Mouse (Mus musculus) embryo, embryonic 9.5 days (tissue): Measurements from ENCODE around the gene Nav1.
A peak's percentile ranks its signal among the peaks of the same experiment; 100 is the strongest.

ENCODE experiments used
- DNase-seq: peaks from one replicate; pipeline ENCODE4 v3.0.0-alpha.2; 2017; ENCODE audit errors: extremely low spot score

Nav1 gene

DNA sequence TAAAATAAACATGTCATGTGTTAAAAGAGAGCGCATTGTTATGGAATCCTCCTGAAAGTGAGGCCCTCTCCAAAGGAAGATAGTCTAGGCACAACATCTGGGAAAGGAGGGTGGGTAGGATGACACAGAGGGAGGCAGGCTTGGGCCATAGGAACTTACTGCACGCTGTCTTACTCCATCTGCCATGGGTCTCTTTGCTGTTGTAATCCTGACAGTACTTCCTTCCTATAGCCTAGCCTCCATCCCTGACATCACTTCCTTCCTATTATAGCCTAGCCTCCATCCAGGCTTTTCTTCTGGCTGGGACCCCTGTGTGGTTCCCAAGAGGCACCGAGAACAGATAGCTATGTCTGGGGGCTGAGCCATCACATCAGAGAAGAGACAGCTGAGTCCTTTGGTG is 10.2 kb upstream of the Nav1 start:
- no peak for DNase-seq

DNA sequence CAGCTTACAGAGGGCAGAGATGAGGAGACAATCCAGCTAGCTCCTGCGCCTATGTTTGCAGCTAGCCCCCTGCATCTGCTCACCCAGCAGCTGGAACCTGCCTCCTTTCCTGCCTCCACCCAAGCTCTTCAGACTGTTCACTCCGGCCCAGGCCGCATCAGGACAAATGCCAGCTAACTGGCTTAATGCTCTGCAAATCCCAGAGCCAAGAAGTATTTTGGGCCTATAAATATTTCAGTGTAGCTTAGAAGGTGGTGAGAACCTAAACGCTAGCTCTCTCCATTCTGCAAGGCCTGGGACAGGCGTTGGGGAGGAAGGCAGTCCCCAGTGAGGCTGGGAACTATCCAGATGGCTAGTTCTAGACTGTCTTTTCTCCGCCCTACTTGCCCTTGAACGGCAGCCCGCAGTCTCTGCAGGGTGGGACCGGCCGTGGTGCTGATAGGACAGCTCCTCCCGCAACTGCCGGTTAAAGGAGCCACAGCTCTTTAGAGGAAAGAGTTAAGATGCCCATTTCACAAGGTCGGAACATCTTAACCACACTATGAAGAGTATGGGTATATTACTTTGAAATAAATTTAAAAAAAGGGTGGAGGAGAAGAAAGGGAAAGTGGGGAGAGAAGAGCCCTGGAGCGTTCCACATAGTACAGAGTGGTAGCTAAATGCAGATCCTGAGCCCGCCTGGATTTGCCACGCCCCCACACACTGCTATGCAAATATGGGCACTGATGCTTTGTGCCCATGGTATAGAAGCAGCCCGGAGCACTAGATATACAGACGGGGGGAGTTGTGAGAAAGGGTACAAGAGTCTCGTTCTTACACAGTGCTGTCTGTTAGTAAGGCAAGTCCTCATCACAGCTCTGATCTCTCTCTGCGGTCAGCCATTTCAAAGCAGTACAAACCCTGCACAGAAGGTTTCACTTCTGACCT is 8.9 kb upstream of the Nav1 start:
- DNase-seq: peak; percentile 84

DNA sequence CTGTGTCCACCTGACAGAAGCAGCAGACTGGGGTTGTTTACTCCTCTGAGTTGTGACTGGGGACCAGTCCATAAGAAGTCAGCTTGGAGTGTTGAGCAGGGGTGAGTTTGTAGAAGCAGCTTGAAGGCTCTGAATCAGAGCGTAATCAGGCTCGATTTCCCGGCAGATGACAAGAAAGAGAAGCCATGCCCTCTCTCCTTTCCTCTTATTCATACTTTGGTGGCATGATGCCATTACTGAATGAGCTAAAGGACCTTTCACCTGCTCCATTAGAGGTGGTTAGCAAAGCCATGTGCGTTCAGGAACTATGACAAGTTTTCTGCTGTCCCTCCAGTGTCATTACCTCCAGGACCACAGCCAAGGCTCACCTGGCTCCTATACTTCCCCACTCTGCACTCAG is 2.5 kb upstream of the Nav1 start:
- DNase-seq: no peak

DNA sequence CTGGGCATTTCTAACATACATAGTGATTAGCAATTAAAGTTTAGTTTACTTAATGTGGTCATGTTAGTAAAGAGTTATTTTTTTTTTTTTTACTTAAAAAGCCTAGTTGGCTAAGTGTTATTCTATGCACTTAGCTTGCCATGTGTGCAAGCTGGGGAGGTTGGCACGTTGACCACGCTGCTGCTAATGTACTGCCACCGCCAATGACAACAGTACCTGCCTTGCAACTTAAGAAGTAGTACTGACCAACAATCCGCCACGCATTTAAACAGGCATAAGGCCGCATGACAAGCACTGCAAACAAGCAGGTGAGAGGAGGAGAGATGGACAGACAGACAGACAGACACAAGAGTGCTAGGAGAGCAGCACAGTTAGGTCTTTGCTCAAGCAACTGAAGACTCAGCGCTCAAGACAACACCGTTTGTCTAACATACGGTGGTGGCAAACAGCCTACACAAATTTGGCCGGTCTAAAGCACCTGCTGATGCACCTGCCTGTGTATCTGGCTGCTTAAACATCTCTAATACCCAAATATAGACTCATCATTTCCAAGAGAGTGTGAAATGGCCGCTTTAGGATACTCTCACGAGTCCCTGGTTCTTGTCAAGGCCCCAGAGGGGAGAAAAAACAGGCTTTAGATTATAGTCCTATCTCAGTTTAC is 610 bp downstream of the Nav1 start:
- no peak for DNase-seq

DNA sequence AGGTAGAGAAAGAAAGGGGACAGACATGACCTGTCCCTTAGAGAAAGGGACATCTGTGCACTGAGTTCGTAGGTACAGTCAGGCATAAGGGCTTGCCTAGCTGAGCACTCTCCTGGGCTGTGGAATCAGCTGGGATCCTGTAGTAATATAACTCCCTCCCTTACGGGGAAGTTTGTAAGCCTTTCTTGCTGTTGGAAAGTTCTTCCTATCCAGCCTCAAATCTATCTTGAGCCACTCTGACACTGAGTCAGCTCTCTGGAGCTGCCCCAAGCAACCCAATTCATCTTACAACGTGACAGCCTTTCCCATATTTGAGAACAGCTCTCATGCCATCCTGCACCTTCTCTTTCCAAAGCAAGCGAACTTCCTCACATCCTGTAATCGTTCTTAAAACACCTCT is 1.6 kb downstream of the Nav1 start:
- no peak for DNase-seq

DNA sequence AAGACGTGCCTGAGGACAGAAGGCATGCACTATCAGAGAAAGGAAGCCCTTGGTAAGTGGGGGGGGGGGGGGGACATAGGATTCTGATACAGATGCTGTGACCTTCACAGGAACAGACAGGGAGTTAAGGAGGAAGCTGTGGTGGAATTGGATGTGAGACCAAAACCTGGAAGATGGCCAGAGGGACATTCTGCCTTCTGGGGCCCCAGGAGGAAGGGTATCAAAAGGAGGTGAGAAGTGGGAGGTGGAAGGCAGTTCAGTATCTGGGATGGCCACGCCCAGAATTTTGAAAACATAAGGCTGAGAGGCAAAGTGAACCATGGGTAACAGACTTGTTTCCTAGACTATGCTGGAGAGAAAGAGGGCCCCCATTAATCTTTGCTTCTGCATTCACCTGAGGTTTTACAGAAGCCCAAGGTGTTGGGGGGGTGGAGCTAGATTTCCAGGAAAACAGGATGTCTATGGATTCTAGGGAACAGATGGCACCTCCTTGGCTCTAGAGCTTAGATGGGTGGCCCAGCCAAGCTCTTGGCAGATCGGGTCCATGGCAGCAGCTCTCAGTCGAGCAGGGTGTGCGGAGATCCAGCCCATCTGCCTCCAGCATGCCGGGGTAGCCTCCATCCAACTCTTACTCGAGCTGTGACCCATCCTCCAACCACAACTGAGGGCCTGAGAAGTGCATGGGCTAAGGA is 2.6 kb downstream of the Nav1 start:
- DNase-seq: no peak

DNA sequence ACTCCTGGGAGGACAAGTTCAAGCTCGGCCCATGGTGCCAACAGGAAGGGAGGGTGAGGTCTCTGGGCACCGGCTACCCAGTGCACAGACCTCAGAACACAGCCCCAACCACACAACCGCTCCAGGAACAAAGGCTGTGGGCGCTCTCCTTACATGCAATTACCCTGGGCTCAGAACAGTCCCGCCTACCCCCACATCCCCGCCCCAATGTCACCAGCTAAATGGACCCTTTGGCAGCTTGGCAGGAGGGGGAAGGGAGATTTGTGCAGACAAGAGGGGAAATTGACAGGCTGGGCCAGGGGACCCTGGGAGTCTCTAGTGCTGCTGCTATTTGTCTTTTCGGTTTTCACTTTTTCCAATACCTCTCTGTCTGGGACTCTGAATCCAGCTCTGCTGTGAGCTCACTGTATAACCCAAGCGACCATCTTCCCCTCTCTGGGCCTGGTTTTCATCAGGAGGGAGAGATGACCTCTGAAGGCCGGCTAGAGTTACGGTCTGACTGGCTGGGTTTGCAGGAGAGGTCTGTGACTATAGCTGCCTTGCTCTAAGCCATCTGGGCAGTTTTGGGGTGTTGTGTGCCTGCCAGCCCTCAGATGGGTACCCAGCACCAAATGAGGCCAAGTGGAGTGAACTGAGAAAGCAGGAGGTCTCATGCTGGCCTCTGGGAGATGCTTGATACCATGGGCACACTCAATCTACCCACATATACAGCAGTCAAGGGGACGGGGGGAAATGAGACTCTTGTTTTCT is 3.8 kb downstream of the Nav1 start:
- no peak for DNase-seq

DNA sequence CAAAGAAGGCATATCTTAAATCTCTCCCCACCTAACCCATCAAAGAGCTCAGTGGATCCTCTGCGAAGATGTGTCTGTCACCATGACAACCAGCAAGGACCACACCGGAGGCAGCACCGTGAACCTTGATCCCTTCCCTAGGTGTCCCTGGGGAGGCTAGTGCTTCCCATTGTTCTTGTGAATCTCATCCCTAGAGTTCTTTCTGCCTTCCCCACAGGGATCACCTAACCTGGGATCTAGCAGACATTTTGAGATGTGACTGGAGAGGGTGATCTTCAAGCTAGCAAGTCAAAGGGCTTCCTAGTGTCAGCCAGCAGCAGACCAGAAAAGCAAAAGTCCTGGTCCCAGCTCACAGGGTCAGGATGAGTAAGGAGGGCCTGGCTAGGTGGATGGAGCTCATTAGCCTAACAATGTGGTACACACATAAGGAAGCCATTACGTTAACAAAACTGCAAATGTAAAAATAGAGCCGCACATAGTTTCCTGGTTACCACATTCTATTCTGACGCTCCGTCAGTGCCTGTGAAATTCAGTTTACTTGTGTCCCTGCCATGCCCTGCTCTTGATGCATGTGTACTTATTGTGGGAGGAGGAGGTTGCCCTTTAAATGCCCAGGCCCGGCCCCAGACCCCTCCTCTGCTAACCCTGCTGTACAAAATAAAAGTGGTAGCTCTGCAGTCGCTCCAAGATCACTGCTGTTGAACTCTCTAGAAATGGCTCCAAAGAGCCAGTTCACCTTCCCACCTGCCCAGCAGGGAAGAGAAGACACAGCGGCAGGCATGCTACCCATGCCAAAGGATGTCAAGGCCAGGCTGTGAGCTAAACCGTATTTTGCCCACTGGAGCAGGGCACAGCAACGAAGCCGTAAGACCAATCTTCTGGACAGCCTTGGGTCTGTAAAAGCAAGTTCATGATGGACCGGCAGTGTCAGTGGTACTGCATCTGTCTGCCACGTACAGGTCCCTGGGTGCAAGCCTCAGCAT is 6.8 kb downstream of the Nav1 start:
- DNase-seq: no peak

DNA sequence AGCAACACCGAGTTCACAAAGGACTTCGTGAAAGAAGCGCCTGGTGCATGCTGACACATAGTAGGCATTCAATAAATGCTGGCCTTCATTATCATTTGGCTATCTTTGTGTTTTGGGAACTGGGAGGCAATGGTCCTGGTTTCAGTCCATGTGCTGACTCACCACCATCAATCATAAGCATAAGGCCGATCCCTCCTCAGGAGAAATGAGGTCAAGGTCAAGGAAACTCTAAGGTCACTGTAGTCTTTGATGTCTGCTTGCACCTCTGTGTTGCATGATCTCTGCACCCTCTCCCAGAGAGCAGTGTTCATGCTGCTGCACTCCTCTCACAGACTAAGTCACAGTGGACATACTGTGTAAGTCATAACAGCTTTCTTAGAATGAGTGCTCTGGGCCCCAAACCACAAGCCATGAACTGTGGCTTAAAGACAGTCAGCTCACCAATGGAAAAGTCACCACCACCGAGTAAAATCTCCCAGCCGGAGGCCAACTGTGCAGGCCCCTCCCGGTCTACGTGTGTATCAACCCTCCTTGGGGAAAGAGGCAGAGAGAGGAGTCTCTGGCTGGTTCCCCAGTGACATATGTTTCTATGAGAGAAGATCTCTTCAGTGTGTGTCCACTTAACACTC is 8.7 kb downstream of the Nav1 start:
- DNase-seq: no peak

DNA sequence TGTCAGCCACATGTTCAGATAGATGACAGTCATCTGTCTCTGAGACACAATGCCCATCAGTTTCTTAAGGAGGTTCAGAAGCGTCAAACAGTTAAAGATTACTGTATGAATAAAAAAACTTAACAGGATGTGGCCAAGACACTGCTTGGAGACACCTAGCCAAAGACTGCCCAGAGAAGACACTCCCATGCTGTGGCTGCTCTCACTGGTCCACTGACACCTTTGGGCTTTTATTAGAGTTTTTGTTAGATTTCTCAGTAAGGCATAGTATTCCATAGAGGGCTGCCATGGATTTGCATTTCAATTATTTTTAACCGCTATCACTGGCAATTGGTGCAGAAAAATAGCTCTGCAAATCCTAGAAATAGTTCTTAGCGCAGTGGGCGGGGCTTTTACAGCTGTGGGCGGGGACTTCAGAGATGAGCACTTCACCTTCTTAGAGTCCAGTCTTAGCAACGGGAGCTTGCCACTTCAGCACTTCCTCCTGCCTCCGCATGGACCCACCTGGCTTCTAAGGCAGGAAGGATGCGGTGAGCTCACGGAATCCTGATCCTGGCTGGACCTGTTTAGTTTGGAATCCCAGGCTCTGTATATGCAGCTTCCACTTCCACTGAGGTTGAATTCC is 12.7 kb downstream of the Nav1 start:
- DNase-seq: no peak

DNA sequence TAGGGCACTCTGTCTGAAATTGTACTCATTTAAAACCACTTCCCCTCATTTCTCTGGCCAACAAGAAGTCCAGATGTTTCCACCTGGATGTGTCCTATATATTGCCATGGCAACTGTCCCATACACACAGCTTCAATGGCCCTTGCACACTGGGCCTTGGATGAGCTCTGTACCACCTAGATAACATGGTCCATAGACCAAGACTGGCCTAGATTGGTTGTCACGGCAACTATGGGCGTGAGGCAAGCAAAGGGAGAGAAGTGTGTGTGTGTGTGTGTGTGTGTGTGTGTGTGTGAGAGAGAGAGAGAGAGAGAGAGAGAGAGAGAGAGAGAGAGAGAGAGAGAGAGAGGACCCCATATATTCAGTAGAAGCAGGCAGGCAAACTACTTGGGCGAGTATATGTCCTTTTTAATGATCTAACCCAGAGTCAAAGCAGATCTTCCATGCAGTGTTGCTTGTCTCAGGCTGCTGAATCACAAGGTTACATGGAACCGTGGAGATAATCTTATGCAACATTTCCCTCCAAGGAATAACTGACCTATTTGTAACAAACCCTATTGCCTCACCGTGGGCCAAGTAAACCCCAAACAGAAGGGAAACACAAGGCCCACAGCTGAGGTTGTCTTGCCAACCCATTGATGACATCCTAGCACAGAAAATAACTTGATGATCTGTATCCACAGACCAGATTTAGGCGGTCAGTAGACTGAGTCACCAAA is 13.4 kb downstream of the Nav1 start:
- DNase-seq: no peak

DNA sequence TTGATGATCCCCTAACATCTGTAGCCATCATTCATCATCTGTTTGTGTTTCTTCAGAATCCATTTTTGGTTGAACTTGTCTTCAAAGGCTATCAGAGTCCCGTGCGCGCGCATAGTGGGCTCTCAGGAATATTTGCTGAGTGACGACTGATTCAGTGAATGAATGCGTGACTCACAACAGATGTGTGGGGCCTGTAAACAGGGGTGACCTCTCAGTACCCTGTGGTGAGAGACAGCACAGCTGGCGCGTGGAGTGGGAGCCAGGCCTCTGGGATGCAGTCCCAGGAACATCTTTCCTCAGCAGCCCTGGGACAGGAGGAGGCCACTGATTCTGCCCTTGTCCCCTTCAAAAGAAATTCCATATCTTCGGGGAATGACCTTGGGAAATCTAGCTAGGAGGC is 16.3 kb downstream of the Nav1 start:
- DNase-seq: no peak

DNA sequence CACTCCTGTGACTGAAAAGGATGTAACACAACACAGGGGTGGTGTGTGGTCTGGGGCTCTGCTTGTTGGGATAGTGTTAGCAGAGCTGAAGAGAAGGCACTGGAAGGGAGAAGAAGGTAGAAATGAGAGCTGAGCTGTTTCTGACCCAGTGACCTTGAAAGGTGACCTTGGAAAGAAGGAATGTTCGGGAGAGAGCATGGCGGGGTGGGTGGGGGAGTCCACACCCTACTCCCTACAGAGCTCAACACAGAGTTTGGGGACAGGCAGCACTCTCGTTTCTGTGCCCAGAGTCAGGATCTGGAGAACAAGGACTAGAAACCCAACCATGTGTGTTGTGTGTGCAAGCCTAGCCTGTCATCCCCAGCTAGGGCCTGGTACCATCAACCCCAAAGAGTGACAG is 18.1 kb downstream of the Nav1 start:
- no peak for DNase-seq

DNA sequence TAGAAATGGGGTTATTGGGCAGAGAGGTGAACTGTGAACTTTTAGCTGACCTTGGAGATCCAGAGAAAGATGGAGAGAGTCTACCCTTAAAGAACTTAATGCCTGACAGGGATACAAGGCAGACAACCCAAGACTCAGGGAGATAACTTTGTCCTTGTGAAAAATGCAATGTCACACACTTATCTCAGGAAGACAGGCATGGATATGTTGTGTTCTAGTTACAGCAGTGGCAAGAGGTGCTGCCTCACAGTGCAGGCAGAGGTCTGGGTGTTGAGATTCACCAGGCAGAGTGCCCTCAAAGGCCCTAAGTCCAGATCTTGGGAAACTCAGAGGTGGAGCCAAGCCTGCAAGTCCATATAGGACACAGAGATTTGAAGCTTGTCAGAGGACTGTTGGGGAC is 20.2 kb downstream of the Nav1 start:
- no peak for DNase-seq

DNA sequence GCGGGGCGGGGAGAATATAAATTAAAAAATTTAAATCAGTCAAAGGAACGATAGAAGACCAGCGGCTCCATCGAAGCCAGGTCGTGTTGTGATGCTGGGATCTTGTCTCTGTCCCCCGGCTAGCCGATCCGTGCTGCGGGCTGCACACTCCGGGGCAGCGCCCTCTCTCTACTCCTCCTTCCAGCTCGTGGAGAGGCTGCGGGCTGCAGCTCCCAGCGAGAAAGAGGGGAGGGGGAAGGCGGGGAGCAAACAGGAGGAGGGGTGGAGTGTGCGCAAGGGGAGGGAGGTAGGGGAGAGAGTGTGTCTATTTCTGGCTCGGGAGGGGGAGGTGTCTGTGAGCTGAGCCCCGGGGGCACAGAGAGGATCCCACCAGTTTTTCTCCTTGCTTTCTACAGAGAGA is 21.5 kb downstream of the Nav1 start:
- DNase-seq: peak; percentile 77

DNA sequence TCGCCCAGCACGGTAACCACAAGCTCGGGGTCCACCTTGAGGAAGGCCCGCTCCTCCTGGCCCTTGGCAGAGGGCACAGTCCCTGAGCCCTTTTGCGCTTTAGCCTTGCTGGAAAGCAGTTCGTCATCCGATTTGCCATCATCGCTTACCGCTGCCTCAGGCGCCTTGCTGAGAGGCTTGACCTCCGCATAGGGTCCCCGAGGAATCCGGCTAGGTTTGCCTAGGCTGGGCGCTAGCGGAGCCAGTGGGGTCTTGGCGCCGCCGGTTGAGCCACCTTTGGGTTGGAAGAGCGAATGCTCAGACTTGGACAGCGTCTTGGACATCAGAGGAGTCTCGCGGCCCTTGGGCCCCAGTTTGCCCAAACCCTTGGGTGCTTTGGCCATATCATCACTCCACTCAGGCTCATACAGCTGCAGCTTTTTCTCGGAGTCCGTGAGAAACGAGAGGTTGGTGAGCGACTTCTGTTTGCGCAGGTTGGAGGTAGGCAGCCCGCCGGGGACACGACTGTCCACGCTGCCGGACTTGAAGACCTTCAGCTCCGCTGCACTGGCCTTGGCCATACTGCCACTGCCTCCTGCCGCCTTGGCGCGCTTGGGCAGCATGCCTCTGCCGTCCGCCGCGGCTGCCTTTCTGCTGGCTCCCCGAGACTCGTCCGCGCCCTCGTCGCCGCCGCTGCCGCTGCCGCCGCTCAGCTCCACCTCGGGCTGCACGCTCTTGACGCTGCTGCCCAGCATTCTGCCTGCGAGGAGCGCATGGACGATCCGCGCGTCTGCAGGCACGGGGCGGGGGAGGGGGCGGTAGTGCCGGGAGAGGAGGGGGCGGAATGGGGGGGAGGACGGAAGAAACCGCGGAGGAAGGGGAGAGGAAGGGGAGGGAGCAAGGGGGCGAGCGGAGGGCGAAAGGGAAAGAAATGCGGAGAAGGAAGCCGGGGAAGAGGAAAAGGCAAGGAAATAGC is 22.2 kb downstream of the Nav1 start:
- peak; percentile 71 for DNase-seq

DNA sequence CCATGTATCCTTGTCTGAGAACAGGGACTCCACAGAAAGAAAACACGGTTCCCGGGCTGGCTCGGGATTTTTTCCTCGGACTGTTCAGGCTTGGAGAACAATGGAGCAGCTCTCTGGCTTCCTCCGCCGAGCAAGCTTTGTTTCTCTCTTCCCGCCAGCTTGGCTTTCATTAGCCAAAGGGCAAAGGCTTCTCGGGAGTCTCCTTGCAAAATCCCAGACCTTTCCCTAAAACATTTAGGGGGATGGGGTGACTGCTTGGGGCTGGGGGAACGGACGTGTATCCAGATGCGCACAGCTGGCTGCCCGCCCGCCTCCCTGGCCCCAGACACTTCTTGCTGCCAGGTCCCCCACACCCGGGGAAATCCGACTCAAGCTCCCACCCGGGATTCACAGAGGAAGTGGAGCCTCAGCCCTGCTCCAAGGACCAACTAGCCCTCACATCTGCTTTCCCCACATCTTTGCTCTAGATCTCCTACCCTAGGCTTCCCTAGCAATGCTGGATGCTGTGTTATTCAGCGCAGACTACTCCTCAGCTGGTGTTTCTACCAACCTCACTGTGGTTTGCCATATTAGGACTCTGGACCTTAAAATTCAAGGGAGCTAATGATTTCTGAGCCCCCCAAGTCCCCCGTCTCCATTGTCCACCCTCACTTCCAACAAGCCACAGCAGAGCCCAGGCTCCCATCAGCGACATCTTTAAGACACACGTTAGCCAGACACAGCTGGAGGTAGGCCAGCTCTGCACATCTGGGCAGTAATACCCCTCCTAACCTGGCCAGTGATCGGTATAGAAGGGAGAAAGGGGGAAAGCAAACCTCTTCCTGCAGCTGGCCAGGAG is 23.2 kb downstream of the Nav1 start:
- no peak for DNase-seq
